Mouse (Mus musculus) cerebellum, adult 11-12 months (tissue): ENCODE data around the gene Pate2.
A peak's percentile ranks its signal among the peaks of the same experiment; 100 is the strongest.

Source experiments
- DNase-seq: peaks from one replicate; pipeline ENCODE4 v3.0.0; 2022

Gene Pate2

GRCm38 (mm10) chr9:35569571-35570534, at the start of gene Pate2, which contains the start of gene Hyls1:
Pate2 (plus strand) TSS chr9:35570284.
Hyls1 (minus strand) TSS chr9:35570398.
- DNase-seq = peak; percentile 94

- no peak for DNase-seq
These were observed 49.3 kb upstream of the Pate2 start for GRCm38 (mm10) chr9:35520631-35521348.

GRCm38 (mm10) chr9:35522241-35522640, 47.8 kb upstream of the Pate2 start:
- no peak for DNase-seq

GRCm38 (mm10) chr9:35522821-35523515, 47.1 kb upstream of the Pate2 start:
- DNase-seq = no peak

GRCm38 (mm10) chr9:35523541-35523940, 46.5 kb upstream of the Pate2 start:
- DNase-seq = peak; percentile 61

GRCm38 (mm10) chr9:35523941-35524411, 46.1 kb upstream of the Pate2 start:
- DNase-seq = peak; percentile 77

- no peak for DNase-seq
These were observed 40.9 kb upstream of the Pate2 start for GRCm38 (mm10) chr9:35529141-35529540.

GRCm38 (mm10) chr9:35529796-35530195, 40.3 kb upstream of the Pate2 start:
- no peak for DNase-seq

- DNase-seq = no peak
These were observed 36.8 kb upstream of the Pate2 start for GRCm38 (mm10) chr9:35533266-35533665.

GRCm38 (mm10) chr9:35535110-35535509, 35.0 kb upstream of the Pate2 start:
- DNase-seq = peak; percentile 43

- DNase-seq = no peak
These were observed 34.2 kb upstream of the Pate2 start for GRCm38 (mm10) chr9:35535876-35536275.

GRCm38 (mm10) chr9:35539001-35539750, 30.9 kb upstream of the Pate2 start:
- DNase-seq = no peak

- no peak for DNase-seq
These were observed 29.1 kb upstream of the Pate2 start for GRCm38 (mm10) chr9:35541024-35541423.

GRCm38 (mm10) chr9:35541488-35541887, 28.6 kb upstream of the Pate2 start:
- peak; percentile 55 for DNase-seq

GRCm38 (mm10) chr9:35541941-35542340, 28.1 kb upstream of the Pate2 start:
- no peak for DNase-seq

- no peak for DNase-seq
These were observed 26.8 kb upstream of the Pate2 start for GRCm38 (mm10) chr9:35543099-35543860.

GRCm38 (mm10) chr9:35544666-35545065, 25.4 kb upstream of the Pate2 start:
- no peak for DNase-seq

GRCm38 (mm10) chr9:35545704-35546103, 24.4 kb upstream of the Pate2 start:
- no peak for DNase-seq

- DNase-seq = no peak
These were observed 23.3 kb upstream of the Pate2 start for GRCm38 (mm10) chr9:35546745-35547144.

- DNase-seq = no peak
These were observed 21.6 kb upstream of the Pate2 start for GRCm38 (mm10) chr9:35548455-35548854.

- DNase-seq = no peak
These were observed 13.5 kb upstream of the Pate2 start for GRCm38 (mm10) chr9:35556494-35557102.
